Mouse (Mus musculus) E14TG2a.4 (cell line): ENCODE data around the gene Kcmf1.

ENCODE experiments used
- CTCF ChIP-seq: conservative IDR thresholded peaks from 2 replicates; pipeline ENCODE4 v1.5.1; 2014; ENCODE audit warnings: low read length
- NANOG ChIP-seq: IDR thresholded peaks from 2 replicates; pipeline ENCODE4 v1.6.1; 2014; ENCODE audit warnings: borderline replicate concordance, low read length, mixed read lengths
- POU5F1 ChIP-seq: IDR thresholded peaks from 2 replicates; pipeline ENCODE4 v1.6.1; 2014; ENCODE audit warnings: low read length, borderline replicate concordance

- TF ChIP-seq CTCF (no peak), NANOG (no peak), POU5F1 (no peak)
Measured at GRCm38 (mm10) chr6:72792641-72793040, 107.1 kb downstream of the Kcmf1 start.
